Mouse (Mus musculus): ENCODE measurements around the gene Gli3. TPM values are rescaled to one million over a fixed set of nuclear protein-coding genes. Genes with fewer than 3 reads are reported as not detected.
A peak's percentile ranks its signal among the peaks of the same experiment; 100 is the strongest.

Gli3 gene
- polyA plus RNA-seq, 1 experiment from 2014 or later, result 14.1 TPM

- Histone ChIP-seq H3K4me3 (ENCODE audit: low read depth, low read length) (no peak overlapping the region), H3K27ac (ENCODE audit: low read depth, low read length) (peak overlapping the region; percentile 83), H3K4me2 (ENCODE audit: low read length) (peak overlapping the region; percentile 16; the same call in 1 of the 2 replicates), H3K27me3 (replicated peaks; ENCODE audit: control insufficient read depth, insufficient read depth, low read length) (no peaks in the 10 kb centered on the region), H3K36me3 (ENCODE audit: control insufficient read depth, insufficient read depth, low read length) (no peaks in the 10 kb centered on the region), H3K9me3 (replicated peaks; ENCODE audit: control insufficient read depth, low read length) (no peaks in the 10 kb centered on the region), H3K9ac (ENCODE audit: low read length) (peak overlapping the region; percentile 9; the same call in 1 of the 2 replicates), H3K4me1 (ENCODE audit: control insufficient read depth, insufficient read depth, low read length) (peaks cover 68% of the 10 kb centered on the region)
- 0 out of 2 replicates have a peak, but pooled peaks have one; percentile 0 for ATAC-seq
- 2% methylated on average over 5 of the region's 5 CpGs for WGBS
- DNase-seq (ENCODE audit: low spot score), result no peak
Measured at GRCm38 (mm10) chr13:15542053-15542452, 79.0 kb downstream of the Gli3 start.

GRCm38 (mm10) chr13:15543169-15543887, 80.3 kb downstream of the Gli3 start:
- DNase-seq (ENCODE audit: low spot score), result peak; percentile 56
- Histone ChIP-seq H3K36me3 (ENCODE audit: control insufficient read depth, insufficient read depth, low read length) (no peaks in the 10 kb centered on the region), H3K9ac (ENCODE audit: low read length) (peak overlapping the region; percentile 13; the same call in 1 of the 2 replicates), H3K4me1 (ENCODE audit: control insufficient read depth, insufficient read depth, low read length) (peaks cover 69% of the 10 kb centered on the region), H3K27me3 (replicated peaks; ENCODE audit: control insufficient read depth, insufficient read depth, low read length) (no peaks in the 10 kb centered on the region), H3K4me2 (ENCODE audit: low read length) (peak overlapping the region; percentile 33), H3K4me3 (ENCODE audit: low read depth, low read length) (no peak overlapping the region), H3K27ac (ENCODE audit: low read depth, low read length) (peak overlapping the region; percentile 83), H3K9me3 (replicated peaks; ENCODE audit: control insufficient read depth, low read length) (no peaks in the 10 kb centered on the region)
- 5% methylated on average over 12 of the region's 12 CpGs for WGBS
- ATAC-seq, result peak; percentile 61

GRCm38 (mm10) chr13:15543888-15544640, 81.0 kb downstream of the Gli3 start:
- Histone ChIP-seq H3K27ac (ENCODE audit: low read depth, low read length) (peak overlapping the region; percentile 49; the same call in 1 of the 2 replicates), H3K4me3 (ENCODE audit: low read depth, low read length) (no peak overlapping the region), H3K4me2 (ENCODE audit: low read length) (peak overlapping the region; percentile 33; the same call in 1 of the 2 replicates), H3K27me3 (replicated peaks; ENCODE audit: control insufficient read depth, insufficient read depth, low read length) (no peaks in the 10 kb centered on the region), H3K36me3 (ENCODE audit: control insufficient read depth, insufficient read depth, low read length) (no peaks in the 10 kb centered on the region), H3K4me1 (ENCODE audit: control insufficient read depth, insufficient read depth, low read length) (peaks cover 69% of the 10 kb centered on the region), H3K9me3 (replicated peaks; ENCODE audit: control insufficient read depth, low read length) (no peaks in the 10 kb centered on the region), H3K9ac (ENCODE audit: low read length) (no peak overlapping the region)
- 3% methylated on average over 7 of the region's 7 CpGs for WGBS
- peak; percentile 93 for DNase-seq (ENCODE audit: low spot score)
- peak; percentile 82 for ATAC-seq

GRCm38 (mm10) chr13:15545346-15545896, 82.4 kb downstream of the Gli3 start:
- H3K27me3 ChIP-seq (replicated peaks; ENCODE audit: control insufficient read depth, insufficient read depth, low read length), result no peaks in the 10 kb centered on the region
- H3K36me3 ChIP-seq (ENCODE audit: control insufficient read depth, insufficient read depth, low read length), result no peaks in the 10 kb centered on the region
- H3K9ac ChIP-seq (ENCODE audit: low read length), result 0 out of 2 replicates have a peak overlapping the region, but pooled peaks have one; percentile 7
- 11% methylated on average over 4 of the region's 4 CpGs for WGBS
- no peak overlapping the region for H3K4me3 ChIP-seq (ENCODE audit: low read depth, low read length)
- H3K4me2 ChIP-seq (ENCODE audit: low read length), result peak overlapping the region; percentile 16
- peak overlapping the region; percentile 49; the same call in 1 of the 2 replicates for H3K27ac ChIP-seq (ENCODE audit: low read depth, low read length)
- no peak for ATAC-seq
- H3K4me1 ChIP-seq (ENCODE audit: control insufficient read depth, insufficient read depth, low read length), result peaks cover 76% of the 10 kb centered on the region
- no peak for DNase-seq (ENCODE audit: low spot score)
- H3K9me3 ChIP-seq (replicated peaks; ENCODE audit: control insufficient read depth, low read length), result no peaks in the 10 kb centered on the region

DNA sequence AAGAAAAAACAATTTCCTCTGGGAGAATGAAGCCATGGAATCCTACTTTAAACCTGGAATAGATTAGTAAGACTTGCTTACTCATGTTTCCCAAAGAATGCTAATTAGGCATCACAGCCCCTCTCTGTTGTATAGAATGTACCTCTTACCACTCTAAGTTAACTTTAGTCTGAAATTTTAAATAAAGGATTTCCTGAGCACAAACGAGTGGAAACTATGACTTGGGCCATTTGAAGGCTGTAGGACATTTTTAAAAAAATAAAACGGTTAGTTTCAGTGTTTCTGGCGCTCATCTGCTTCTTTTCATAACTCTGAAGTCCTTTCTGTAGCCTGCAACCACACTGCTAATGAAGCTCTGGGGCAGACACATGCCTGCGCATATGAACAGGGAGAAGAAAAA, 83.2 kb downstream of the Gli3 start:
- Histone ChIP-seq H3K4me3 (ENCODE audit: low read depth, low read length) (no peak overlapping the region), H3K9me3 (replicated peaks; ENCODE audit: control insufficient read depth, low read length) (no peaks in the 10 kb centered on the region), H3K4me2 (ENCODE audit: low read length) (peak overlapping the region; percentile 10; the same call in 1 of the 2 replicates), H3K27ac (ENCODE audit: low read depth, low read length) (no peak overlapping the region), H3K27me3 (replicated peaks; ENCODE audit: control insufficient read depth, insufficient read depth, low read length) (no peaks in the 10 kb centered on the region), H3K9ac (ENCODE audit: low read length) (no peak overlapping the region), H3K36me3 (ENCODE audit: control insufficient read depth, insufficient read depth, low read length) (no peaks in the 10 kb centered on the region), H3K4me1 (ENCODE audit: control insufficient read depth, insufficient read depth, low read length) (peaks cover 75% of the 10 kb centered on the region)
- no peak for DNase-seq (ENCODE audit: low spot score)
- WGBS, result 15% methylated on average over 4 of the region's 4 CpGs
- no peak for ATAC-seq

DNA sequence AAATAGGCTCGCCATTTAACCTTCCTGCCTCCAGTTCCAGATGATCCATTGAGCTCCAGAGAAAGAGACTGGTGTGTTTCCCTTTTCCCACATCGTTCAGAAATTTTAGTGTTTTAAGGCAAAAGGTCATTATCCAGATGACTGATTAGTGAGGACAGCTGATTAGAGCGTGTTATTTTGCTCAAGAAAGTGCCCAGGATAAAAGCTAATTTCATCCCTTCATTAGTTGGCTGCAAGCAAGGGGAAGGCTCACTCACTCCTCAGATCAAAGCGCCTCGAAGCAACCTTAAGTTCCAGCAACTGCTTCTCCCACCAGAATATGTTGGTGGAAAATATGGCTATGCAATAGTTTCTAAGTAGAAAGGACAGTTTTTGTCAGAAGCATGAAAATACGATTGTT, 86.4 kb downstream of the Gli3 start:
- 11% methylated on average over 6 of the region's 6 CpGs for WGBS
- no peaks in the 10 kb centered on the region for H3K27me3 ChIP-seq (replicated peaks; ENCODE audit: control insufficient read depth, insufficient read depth, low read length)
- H3K4me3 ChIP-seq (ENCODE audit: low read depth, low read length), result no peak overlapping the region
- no peaks in the 10 kb centered on the region for H3K9me3 ChIP-seq (replicated peaks; ENCODE audit: control insufficient read depth, low read length)
- H3K36me3 ChIP-seq (ENCODE audit: control insufficient read depth, insufficient read depth, low read length), result no peaks in the 10 kb centered on the region
- no peak overlapping the region for H3K27ac ChIP-seq (ENCODE audit: low read depth, low read length)
- no peak overlapping the region for H3K9ac ChIP-seq (ENCODE audit: low read length)
- DNase-seq (ENCODE audit: low spot score), result no peak
- H3K4me1 ChIP-seq (ENCODE audit: control insufficient read depth, insufficient read depth, low read length), result peaks cover 62% of the 10 kb centered on the region
- H3K4me2 ChIP-seq (ENCODE audit: low read length), result 0 out of 2 replicates have a peak overlapping the region, but pooled peaks have one; percentile 23
- no peak for ATAC-seq

DNA sequence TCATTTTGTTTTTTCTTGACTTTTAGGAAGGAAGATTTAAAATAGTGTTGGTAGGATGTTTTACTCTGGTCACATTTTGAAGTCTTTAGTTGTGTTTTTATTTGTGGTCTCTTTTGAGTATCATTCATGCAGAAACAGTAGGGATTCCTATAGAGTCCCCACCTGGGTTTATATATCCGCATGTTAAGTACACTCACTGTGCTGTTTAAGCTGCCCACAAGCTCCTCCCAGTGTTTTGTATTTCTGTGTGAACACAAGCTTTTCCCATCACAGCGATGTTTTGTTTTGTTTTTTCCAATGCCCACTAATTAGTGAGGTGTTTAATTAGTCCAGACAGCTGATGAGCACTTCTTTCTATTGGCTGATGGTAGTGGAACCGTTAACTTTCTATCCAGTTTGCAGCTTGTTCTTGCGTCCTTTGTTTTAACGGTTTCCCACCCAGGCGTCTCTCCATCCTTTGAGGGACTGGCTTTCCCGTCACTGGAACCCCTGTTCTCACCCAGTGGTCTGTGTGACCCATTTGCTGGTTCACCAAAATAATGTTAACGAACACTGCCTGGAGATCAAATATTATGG, 87.1 kb downstream of the Gli3 start:
- peaks cover 55% of the 10 kb centered on the region for H3K4me1 ChIP-seq (ENCODE audit: control insufficient read depth, insufficient read depth, low read length)
- no peaks in the 10 kb centered on the region for H3K9me3 ChIP-seq (replicated peaks; ENCODE audit: control insufficient read depth, low read length)
- H3K27me3 ChIP-seq (replicated peaks; ENCODE audit: control insufficient read depth, insufficient read depth, low read length), result no peaks in the 10 kb centered on the region
- no peak overlapping the region for H3K27ac ChIP-seq (ENCODE audit: low read depth, low read length)
- peak overlapping the region; percentile 23 for H3K4me2 ChIP-seq (ENCODE audit: low read length)
- no peak overlapping the region for H3K9ac ChIP-seq (ENCODE audit: low read length)
- no peaks in the 10 kb centered on the region for H3K36me3 ChIP-seq (ENCODE audit: control insufficient read depth, insufficient read depth, low read length)
- ATAC-seq (peak; percentile 45), DNase-seq (ENCODE audit: low spot score) (peak; percentile 78)
- H3K4me3 ChIP-seq (ENCODE audit: low read depth, low read length), result no peak overlapping the region
- 4% methylated on average over 8 of the region's 8 CpGs for WGBS

GRCm38 (mm10) chr13:15550731-15551130, 87.7 kb downstream of the Gli3 start:
- H3K27me3 ChIP-seq (replicated peaks; ENCODE audit: control insufficient read depth, insufficient read depth, low read length), result no peaks in the 10 kb centered on the region
- H3K36me3 ChIP-seq (ENCODE audit: control insufficient read depth, insufficient read depth, low read length), result no peaks in the 10 kb centered on the region
- H3K4me1 ChIP-seq (ENCODE audit: control insufficient read depth, insufficient read depth, low read length), result peaks cover 49% of the 10 kb centered on the region
- DNase-seq (ENCODE audit: low spot score) (no peak), ATAC-seq (peak; percentile 24; the same call in 1 of the 2 replicates)
- H3K4me3 ChIP-seq (ENCODE audit: low read depth, low read length), result no peak overlapping the region
- 29% methylated on average over 6 of the region's 6 CpGs for WGBS
- H3K9ac ChIP-seq (ENCODE audit: low read length), result no peak overlapping the region
- H3K4me2 ChIP-seq (ENCODE audit: low read length), result peak overlapping the region; percentile 23
- H3K9me3 ChIP-seq (replicated peaks; ENCODE audit: control insufficient read depth, low read length), result no peaks in the 10 kb centered on the region
- no peak overlapping the region for H3K27ac ChIP-seq (ENCODE audit: low read depth, low read length)
